Mouse (Mus musculus) ES-Bruce4 (cell line): ENCODE results near the gene Hpd. TPM values are rescaled to one million over a fixed set of nuclear protein-coding genes. Genes with fewer than 3 reads are reported as not detected.

Source experiments
- H3K27ac ChIP-seq: 2 replicates; pipeline ENCODE4 v1.5.1; 2012; ENCODE audit warnings: low read length, inconsistent platforms; ENCODE audit not compliant: insufficient read depth
- H3K27me3 ChIP-seq: 2 replicates; pipeline ENCODE4 v1.6.1; 2012; ENCODE audit warnings: mild to moderate bottlenecking, low read length, inconsistent platforms; ENCODE audit not compliant: control insufficient read depth, poor library complexity, insufficient read depth, severe bottlenecking
- H3K36me3 ChIP-seq: 2 replicates; pipeline ENCODE4 v1.6.1; 2012; ENCODE audit warnings: inconsistent platforms, mild to moderate bottlenecking, low read length, moderate library complexity; ENCODE audit not compliant: control insufficient read depth, poor library complexity, insufficient read depth, severe bottlenecking
- H3K4me1 ChIP-seq: one replicate; pipeline ENCODE4 v1.8.1; 2011; ENCODE audit warnings: low read length; ENCODE audit not compliant: control insufficient read depth, insufficient read depth
- H3K4me3 ChIP-seq: 2 replicates; pipeline ENCODE4 v1.5.1; 2011; ENCODE audit warnings: low read depth, mild to moderate bottlenecking, low read length
- H3K9ac ChIP-seq: 2 replicates; pipeline ENCODE4 v1.6.1; 2012; ENCODE audit warnings: low read depth, mild to moderate bottlenecking, inconsistent platforms; ENCODE audit not compliant: poor library complexity, severe bottlenecking
- H3K9me3 ChIP-seq: replicated peaks from 2 replicates; pipeline ENCODE4 v1.6.1; 2012; ENCODE audit warnings: mild to moderate bottlenecking, low read length, inconsistent platforms; ENCODE audit not compliant: control insufficient read depth, poor library complexity, insufficient read depth, severe bottlenecking
- CTCF ChIP-seq: IDR thresholded peaks from one replicate; pipeline ENCODE4 v1.8.1; 2011; ENCODE audit warnings: low read depth, low read length
- EP300 ChIP-seq: IDR thresholded peaks from 2 replicates; pipeline ENCODE4 v1.6.1; 2011; ENCODE audit warnings: low read depth, low read length; ENCODE audit not compliant: insufficient read depth
- POLR2A ChIP-seq: IDR thresholded peaks from one replicate; pipeline ENCODE4 v1.8.1; 2011; ENCODE audit warnings: low read length; ENCODE audit not compliant: insufficient read depth
- polyA plus RNA-seq: library from polyadenylated mRNA; stranded (reverse); fragments of >200 nt; gene quantifications from 2 replicates; pipeline ENCODE4 v1.2.4, GENCODE M21; 2011; ENCODE audit warnings: low read depth; ENCODE audit not compliant: missing spikeins, insufficient read depth, insufficient read length

The Hpd gene
- polyA plus RNA-seq, 1 experiment, result not detected

DNA sequence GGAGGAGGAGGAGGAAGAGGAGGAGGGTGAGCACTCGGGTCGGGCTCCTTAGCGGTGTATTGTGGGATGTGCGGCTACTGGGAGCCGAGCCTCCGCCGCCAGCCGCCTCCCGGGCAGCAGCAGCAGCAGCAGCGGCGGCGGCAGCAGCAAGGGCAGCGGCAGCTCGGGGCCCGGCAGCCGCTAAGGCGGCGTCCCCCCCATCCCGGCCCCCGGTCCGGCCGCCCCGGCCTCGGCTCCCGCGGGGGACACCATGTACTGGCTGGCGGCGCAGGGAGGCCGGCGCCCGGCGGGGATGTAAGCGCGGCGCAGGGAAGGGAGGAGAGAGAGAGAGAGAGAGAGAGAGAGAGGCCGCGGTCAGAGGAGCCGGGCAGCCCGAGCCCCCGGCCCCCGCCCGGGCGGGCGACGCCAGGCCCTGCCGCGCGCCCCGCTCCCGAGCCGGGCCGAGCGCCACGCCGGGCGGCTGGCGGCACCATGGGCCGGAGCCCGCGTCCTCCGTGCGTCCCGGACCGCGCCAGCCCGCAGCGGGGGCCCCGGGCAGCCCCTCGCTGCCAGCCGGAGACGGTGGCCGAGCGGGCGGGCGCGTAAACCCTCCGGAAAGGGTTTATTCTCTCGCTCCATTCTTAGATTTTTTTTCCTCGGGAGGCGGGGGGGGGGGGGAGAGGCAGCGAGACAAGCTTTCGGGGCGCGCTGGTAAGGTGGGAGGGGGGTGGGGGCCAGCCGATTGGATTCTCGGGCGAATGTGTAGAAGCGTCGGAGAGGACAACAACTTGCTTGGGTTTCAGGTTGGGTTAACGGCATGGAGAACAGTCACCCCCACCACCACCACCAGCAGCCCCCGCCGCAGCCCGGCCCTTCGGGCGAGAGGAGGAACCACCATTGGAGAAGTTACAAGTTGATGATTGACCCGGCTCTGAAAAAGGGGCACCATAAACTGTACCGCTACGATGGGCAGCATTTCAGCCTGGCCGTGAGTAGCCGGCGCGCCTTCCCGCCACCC is 40.1 kb downstream of the Hpd start, which contains the start of gene Setd1b:
Setd1b (plus strand) TSS at position 33 of the 997 bp plus-strand sequence.
- TF ChIP-seq POLR2A (no peak), EP300 (no peak), CTCF (no peak)
- peak within 1 kb of the TSS; percentile 92 for H3K4me3 ChIP-seq
- H3K27me3 ChIP-seq, result no peaks in the 10 kb centered on the region
- no peaks in the 10 kb centered on the region for H3K36me3 ChIP-seq
- peak within 1 kb of the TSS; percentile 98 for H3K9ac ChIP-seq
- no peaks in the 10 kb centered on the region for H3K9me3 ChIP-seq
- H3K4me1 ChIP-seq, result peaks cover 7% of the 10 kb centered on the region
- peak within 1 kb of the TSS; percentile 73 for H3K27ac ChIP-seq

DNA sequence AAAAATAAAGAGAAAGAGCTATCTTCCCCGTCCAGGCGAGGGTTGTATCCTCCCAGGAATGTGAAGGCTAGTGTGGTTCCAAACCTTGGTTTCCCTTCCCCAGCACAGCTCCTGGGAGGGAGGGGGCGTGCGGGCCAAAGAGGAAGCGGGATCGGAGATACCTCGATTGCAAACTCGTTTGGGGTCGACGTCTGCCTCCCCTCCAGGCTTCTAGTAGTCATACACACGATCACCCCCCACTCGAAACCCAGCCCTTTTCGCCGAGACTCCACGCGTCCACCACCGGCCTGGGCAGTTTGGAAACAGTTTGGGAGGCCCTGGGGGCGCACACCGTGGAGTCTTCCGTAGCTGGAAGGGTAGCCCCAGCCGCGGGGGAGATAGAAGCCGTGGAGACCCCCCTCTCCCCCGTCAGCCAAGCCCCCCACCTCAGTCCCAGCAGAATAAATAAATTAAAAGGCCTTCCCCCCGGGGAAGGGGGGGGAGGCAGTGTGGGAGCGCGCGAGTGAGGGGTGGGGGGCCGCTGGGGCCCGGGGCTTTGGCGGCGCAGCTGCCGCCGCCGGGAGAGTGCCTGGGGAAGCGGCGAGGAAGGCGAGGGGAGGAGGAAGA is 40.9 kb downstream of the Hpd start:
- Histone ChIP-seq H3K4me3 (peak overlapping the region; percentile 92), H3K9ac (peak overlapping the region; percentile 98), H3K9me3 (no peaks in the 10 kb centered on the region), H3K27me3 (no peaks in the 10 kb centered on the region), H3K36me3 (no peaks in the 10 kb centered on the region), H3K4me1 (peaks cover 6% of the 10 kb centered on the region), H3K27ac (peak overlapping the region; percentile 73)
- TF ChIP-seq EP300 (no peak), POLR2A (peak; percentile 7)

DNA sequence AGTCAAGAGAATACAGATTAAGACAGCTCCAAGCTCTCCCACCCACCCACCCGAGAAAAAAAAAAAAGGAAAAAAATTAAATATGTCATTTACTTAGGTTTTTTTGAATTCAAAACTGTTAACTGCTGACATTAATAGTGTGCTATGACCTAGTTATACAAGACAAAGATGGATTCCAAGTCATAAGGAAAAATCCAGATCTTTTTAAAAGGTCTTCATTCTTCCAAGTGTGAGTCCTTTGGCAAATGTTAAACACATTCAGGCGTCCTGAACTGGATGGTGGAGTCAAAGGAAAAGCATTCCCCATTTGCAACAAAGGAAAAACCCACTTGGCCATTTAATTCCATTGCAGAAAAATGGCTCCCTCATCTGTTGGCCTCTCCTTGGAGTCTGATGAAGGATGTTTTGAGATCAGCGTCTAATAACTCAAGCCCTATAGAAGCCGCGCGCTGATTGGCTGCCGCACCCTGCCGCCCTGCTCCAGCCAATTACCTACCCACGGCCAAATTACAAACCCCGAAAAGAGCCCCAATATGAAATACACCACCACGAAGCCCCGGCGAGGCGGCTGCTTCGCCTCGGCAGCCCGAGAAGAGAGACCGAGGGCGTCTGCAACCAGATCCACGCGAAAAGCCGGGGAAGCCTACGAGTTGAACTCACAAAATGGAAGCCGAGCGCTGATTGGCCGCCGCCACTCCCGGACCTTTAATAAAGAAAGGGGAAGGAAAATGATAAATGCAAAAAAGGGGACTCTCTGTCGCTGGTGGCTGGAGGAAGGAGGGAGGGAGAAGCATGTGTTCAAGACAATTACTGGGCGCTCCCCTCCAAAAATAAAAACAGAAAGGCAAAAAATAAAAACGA is 41.6 kb downstream of the Hpd start:
- Histone ChIP-seq H3K9me3 (no peaks in the 10 kb centered on the region), H3K9ac (peak overlapping the region; percentile 98), H3K4me3 (peak overlapping the region; percentile 92), H3K27ac (peak overlapping the region; percentile 73), H3K4me1 (peaks cover 2% of the 10 kb centered on the region), H3K36me3 (no peaks in the 10 kb centered on the region), H3K27me3 (no peaks in the 10 kb centered on the region)
- TF ChIP-seq POLR2A (peak; percentile 67), CTCF (no peak)

DNA sequence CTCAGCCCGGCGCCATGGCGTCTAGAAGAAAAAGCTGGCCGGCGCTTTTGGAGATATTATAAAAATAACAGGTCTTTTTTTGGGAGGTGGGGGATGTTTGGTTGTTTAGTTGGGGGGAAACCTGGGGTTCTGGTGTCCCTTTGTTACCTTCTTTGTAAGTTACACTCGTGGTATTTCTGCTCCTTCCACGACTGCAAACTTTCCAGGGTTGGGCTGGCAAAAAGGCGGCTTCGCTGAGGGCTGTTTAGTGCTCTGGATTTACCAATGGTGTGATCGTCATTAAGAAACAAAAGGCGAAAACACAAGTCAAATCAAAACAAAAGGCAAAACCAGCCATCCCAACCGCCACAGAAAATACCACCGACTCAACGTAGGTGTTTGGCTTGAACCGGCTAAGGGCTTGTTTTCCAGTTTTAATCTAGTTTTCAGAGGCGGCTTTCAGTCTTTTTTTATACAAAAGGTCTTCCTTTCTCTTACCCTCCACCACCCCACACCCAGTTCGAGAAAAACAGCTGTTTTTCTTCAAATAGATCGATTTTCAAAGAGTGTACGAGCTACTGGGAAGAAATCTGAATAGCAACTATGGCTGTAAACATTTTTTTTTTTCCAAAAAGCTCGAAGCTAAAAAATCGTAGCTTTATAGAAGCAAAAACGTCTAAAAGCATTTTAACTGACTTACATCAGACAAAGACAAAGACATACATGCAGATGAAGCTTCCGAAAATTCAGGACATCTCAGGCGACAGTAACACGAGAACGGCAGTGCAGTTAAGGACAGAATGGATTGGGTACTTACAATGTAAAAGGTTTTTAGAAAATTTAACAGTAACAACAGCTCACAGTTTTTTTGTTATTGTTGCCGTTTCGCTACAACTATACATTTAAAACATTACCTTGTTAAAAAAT is 42.6 kb downstream of the Hpd start:
- Histone ChIP-seq H3K4me3 (peak overlapping the region; percentile 56), H3K9me3 (no peaks in the 10 kb centered on the region), H3K4me1 (peaks cover 1% of the 10 kb centered on the region), H3K27me3 (no peaks in the 10 kb centered on the region), H3K36me3 (no peaks in the 10 kb centered on the region), H3K9ac (peak overlapping the region; percentile 95), H3K27ac (peak overlapping the region; percentile 87)
- TF ChIP-seq EP300, result no peak
- no peak for TF ChIP-seq POLR2A
- no peak for TF ChIP-seq CTCF

DNA sequence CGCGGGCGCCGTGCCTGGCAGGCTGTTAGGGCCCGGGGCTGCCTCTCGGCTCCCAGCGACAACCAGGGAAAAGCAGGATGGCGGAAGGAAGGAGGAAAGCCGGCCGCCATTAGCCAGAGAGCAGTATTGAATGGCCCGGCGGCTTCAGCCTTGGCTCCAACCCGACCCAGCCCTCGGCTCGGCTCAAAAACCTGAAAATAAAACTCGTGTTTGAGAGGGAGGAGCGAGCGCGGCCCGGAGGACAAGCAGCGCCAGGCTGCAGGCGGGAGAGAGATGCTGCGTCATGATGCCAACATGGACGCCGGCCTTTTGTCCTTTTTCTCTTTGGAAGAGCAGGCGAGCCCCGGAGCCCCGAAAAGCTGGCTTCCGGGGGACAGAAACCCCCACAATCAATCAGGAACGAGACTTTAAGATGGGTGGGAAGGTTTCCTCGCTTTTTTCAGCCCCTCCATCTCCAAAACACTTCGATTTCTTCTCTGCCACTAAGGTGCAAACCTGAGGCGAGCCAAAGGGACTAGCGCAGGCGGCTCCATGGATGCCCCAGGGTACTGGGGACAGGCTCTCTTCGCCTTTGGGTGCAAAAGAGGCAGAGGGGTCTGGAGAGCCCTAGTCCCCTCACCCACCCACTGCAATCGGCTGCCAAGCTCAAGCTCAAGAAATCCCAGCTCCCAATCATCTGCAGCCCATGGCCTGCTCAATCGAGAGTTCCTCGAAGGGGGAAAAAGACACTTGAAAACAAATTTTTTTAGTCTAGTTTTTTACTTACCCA is 43.4 kb downstream of the Hpd start:
- peak overlapping the region; percentile 56 for H3K4me3 ChIP-seq
- no peaks in the 10 kb centered on the region for H3K27me3 ChIP-seq
- H3K9me3 ChIP-seq, result no peaks in the 10 kb centered on the region
- peaks cover 1% of the 10 kb centered on the region for H3K4me1 ChIP-seq
- peak overlapping the region; percentile 87 for H3K27ac ChIP-seq
- peak overlapping the region; percentile 95 for H3K9ac ChIP-seq
- H3K36me3 ChIP-seq, result no peaks in the 10 kb centered on the region
- TF ChIP-seq EP300, result no peak
- TF ChIP-seq POLR2A, result no peak
- TF ChIP-seq CTCF, result no peak
